Mouse (Mus musculus): ENCODE data around the gene Krt12. TPM values are rescaled to one million over a fixed set of nuclear protein-coding genes. Genes with fewer than 3 reads are reported as not detected.

Krt12 gene
- polyA plus RNA-seq, 1 experiment from 2014 or later, result not detected

GRCm38 (mm10) chr11:99448769-99449168 is 26.7 kb upstream of the Krt12 start:
- ATAC-seq (ENCODE audit: low FRiP score), result no peak
- no peaks in the 10 kb centered on the region for H3K36me3 ChIP-seq (ENCODE audit: control insufficient read depth, insufficient read depth, low read length)

DNA sequence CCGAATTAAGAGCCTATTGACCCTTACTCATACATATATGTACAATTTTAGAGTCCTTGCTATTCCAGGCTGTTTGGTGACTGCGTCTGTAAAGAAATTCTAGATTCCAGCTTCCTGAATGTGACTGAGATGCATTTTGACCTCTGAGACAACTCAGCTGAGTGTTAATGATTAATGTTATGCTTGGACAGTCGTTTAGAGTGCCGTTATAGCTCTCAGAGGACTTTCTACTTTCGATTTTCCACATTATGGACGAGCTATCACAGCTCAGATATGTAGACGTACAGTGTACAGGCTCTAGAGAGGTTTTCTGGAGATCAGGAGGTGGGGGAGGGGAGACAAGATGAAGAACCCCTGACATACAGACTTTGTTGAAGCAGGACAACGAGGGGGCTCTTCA is 19.2 kb upstream of the Krt12 start:
- DNase-seq (ENCODE audit: low spot score, missing footprints) (no peak), ATAC-seq (ENCODE audit: low FRiP score) (no peak)
- Histone ChIP-seq H3K4me1 (ENCODE audit: control insufficient read depth, insufficient read depth, low read length) (no peaks in the 10 kb centered on the region), H3K36me3 (ENCODE audit: control insufficient read depth, insufficient read depth, low read length) (no peaks in the 10 kb centered on the region), H3K9me3 (ENCODE audit: control insufficient read depth, low read length) (no peaks in the 10 kb centered on the region), H3K27ac (ENCODE audit: low read depth, low read length) (no peak overlapping the region), H3K4me2 (no peak overlapping the region), H3K27me3 (ENCODE audit: control insufficient read depth, insufficient read depth, low read length) (no peaks in the 10 kb centered on the region), H3K9ac (ENCODE audit: low read length) (no peak overlapping the region), H3K4me3 (ENCODE audit: low read depth, low read length) (no peak overlapping the region)
- WGBS, result 77% methylated on average over 8 of the region's 8 CpGs

More at GRCm38 (mm10) chr11:99448769-99449168, 26.7 kb upstream of the Krt12 start:
- Histone ChIP-seq H3K9ac (ENCODE audit: low read length) (no peak overlapping the region), H3K27ac (ENCODE audit: low read depth, low read length) (no peak overlapping the region), H3K9me3 (ENCODE audit: control insufficient read depth, low read length) (no peaks in the 10 kb centered on the region), H3K4me1 (ENCODE audit: control insufficient read depth, insufficient read depth, low read length) (no peaks in the 10 kb centered on the region), H3K4me3 (ENCODE audit: low read depth, low read length) (no peak overlapping the region), H3K27me3 (ENCODE audit: control insufficient read depth, insufficient read depth, low read length) (no peaks in the 10 kb centered on the region), H3K4me2 (no peak overlapping the region)
- no peak for DNase-seq (ENCODE audit: low spot score, missing footprints)
- WGBS, result 73% methylated on average over 2 of the region's 2 CpGs

GRCm38 (mm10) chr11:99439465-99439864 is 17.4 kb upstream of the Krt12 start:
- Histone ChIP-seq H3K36me3 (ENCODE audit: control insufficient read depth, insufficient read depth, low read length) (no peaks in the 10 kb centered on the region), H3K4me3 (ENCODE audit: low read depth, low read length) (no peak overlapping the region), H3K27ac (ENCODE audit: low read depth, low read length) (no peak overlapping the region), H3K9me3 (ENCODE audit: control insufficient read depth, low read length) (no peaks in the 10 kb centered on the region), H3K9ac (ENCODE audit: low read length) (no peak overlapping the region), H3K27me3 (ENCODE audit: control insufficient read depth, insufficient read depth, low read length) (no peaks in the 10 kb centered on the region), H3K4me1 (ENCODE audit: control insufficient read depth, insufficient read depth, low read length) (no peaks in the 10 kb centered on the region), H3K4me2 (no peak overlapping the region)
- ATAC-seq (ENCODE audit: low FRiP score), result no peak
- DNase-seq (ENCODE audit: low spot score, missing footprints), result no peak
- 67% methylated on average over 10 of the region's 10 CpGs for WGBS

DNA sequence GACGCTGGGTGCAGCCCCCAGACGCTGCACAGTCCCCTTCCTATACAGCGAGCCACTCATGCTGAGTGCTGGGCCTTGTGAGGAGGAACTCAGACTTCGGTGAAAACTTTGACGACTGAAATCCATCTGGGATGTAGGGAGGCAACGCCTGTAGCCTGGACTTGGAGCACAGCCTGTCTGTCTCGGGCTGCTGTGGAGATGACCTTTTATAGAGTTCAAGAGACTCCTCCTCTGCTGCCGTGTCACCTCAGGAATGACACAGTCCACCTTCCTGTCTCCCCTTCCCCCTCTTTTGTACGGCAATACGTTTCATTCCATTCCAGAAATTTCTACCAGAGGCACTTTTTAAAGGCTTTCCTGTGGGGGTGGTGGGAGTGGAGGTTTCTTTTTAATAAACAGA is 15.9 kb upstream of the Krt12 start, which contains the start of gene Krt20:
Krt20 (minus strand) TSS at position 179 of the 400 bp plus-strand sequence.
- Histone ChIP-seq H3K9me3 (ENCODE audit: control insufficient read depth, low read length) (no peaks in the 10 kb centered on the region), H3K4me3 (ENCODE audit: low read depth, low read length) (no peak within 1 kb of the TSS), H3K4me1 (ENCODE audit: control insufficient read depth, insufficient read depth, low read length) (no peaks in the 10 kb centered on the region), H3K27me3 (ENCODE audit: control insufficient read depth, insufficient read depth, low read length) (no peaks in the 10 kb centered on the region), H3K9ac (ENCODE audit: low read length) (no peak within 1 kb of the TSS), H3K36me3 (ENCODE audit: control insufficient read depth, insufficient read depth, low read length) (no peaks in the 10 kb centered on the region), H3K27ac (ENCODE audit: low read depth, low read length) (no peak within 1 kb of the TSS), H3K4me2 (no peak within 1 kb of the TSS)
- WGBS, result 64% methylated on average over 10 of the region's 10 CpGs
- no peak for ATAC-seq (ENCODE audit: low FRiP score)
- no peak for DNase-seq (ENCODE audit: low spot score, missing footprints)

DNA sequence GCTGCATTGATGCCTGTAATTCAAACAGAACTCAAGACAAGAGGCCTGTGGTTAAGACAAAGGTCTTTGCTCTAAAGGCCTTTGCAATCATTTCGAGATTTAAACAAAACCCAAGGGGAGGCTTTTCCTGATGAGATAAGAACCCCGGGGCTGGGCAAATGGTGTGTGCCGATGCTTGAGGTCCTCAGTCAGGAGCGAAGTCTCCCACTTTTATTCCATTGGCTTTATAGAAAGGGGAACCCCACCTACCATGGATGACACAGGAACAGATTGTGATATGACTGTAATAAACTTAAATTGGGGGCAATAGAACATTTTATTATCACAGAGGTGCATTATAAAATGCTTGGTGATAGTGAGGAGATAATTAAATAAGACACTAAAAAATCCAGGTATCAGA is 14.6 kb upstream of the Krt12 start:
- Histone ChIP-seq H3K27me3 (ENCODE audit: control insufficient read depth, insufficient read depth, low read length) (no peaks in the 10 kb centered on the region), H3K36me3 (ENCODE audit: control insufficient read depth, insufficient read depth, low read length) (no peaks in the 10 kb centered on the region), H3K27ac (ENCODE audit: low read depth, low read length) (no peak overlapping the region), H3K4me1 (ENCODE audit: control insufficient read depth, insufficient read depth, low read length) (no peaks in the 10 kb centered on the region), H3K9me3 (ENCODE audit: control insufficient read depth, low read length) (no peaks in the 10 kb centered on the region), H3K4me2 (no peak overlapping the region), H3K4me3 (ENCODE audit: low read depth, low read length) (no peak overlapping the region), H3K9ac (ENCODE audit: low read length) (no peak overlapping the region)
- 66% methylated on average over 4 of the region's 4 CpGs for WGBS
- no peak for DNase-seq (ENCODE audit: low spot score, missing footprints)
- no peak for ATAC-seq (ENCODE audit: low FRiP score)

DNA sequence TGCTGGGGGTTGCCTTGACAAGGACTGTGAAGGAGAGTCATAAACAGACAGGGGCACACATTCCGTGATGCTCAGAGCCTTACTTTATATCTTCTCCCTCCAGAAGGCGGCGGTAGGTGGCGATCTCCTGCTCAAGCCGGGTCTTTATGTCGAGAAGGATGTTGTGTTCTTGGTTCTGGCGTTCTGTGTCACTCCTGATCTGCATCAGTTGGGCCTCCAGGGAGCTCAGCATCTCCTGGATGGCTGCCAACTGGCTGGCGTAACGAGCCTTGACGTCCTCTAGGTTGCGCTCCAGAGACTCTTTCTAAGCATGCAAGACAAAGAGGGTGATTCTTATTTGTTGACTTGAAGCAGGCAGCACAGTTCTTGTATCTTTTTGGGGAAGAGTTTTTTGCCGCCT is 8.6 kb upstream of the Krt12 start:
- WGBS, result 59% methylated on average over 12 of the region's 12 CpGs
- no peak for DNase-seq (ENCODE audit: low spot score, missing footprints)

DNA sequence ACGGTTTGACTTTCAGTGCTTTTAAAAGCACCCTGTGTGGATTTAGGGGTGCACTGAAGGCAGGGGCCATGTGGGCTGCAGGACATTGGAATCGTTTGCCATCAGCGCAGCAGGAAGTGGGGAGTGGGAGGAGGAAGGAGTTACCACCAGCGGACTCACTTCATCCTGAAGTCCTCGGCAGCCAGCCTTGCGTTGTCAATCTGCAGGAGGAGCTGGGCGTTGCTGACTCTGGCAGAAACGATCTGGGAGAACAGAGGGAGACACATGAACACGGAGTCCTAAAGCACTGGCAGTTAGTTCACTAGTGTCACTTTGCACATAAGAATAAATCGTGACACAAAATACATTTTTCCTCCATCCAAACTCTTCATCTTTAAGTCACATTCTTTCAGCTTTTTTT is 1.5 kb downstream of the Krt12 start:
- Histone ChIP-seq H3K9ac (ENCODE audit: low read length) (no peak overlapping the region), H3K27me3 (ENCODE audit: control insufficient read depth, insufficient read depth, low read length) (no peaks in the 10 kb centered on the region), H3K4me3 (ENCODE audit: low read depth, low read length) (no peak overlapping the region), H3K36me3 (ENCODE audit: control insufficient read depth, insufficient read depth, low read length) (no peaks in the 10 kb centered on the region), H3K4me1 (ENCODE audit: control insufficient read depth, insufficient read depth, low read length) (no peaks in the 10 kb centered on the region), H3K27ac (ENCODE audit: low read depth, low read length) (no peak overlapping the region), H3K4me2 (no peak overlapping the region), H3K9me3 (ENCODE audit: control insufficient read depth, low read length) (no peaks in the 10 kb centered on the region)
- 65% methylated on average over 10 of the region's 10 CpGs for WGBS
- ATAC-seq (ENCODE audit: low FRiP score) (no peak), DNase-seq (ENCODE audit: low spot score, missing footprints) (no peak)

More for the DNA sequence above, 8.6 kb upstream of the Krt12 start:
- Histone ChIP-seq H3K4me3 (ENCODE audit: low read depth, low read length) (no peak overlapping the region), H3K36me3 (ENCODE audit: control insufficient read depth, insufficient read depth, low read length) (no peaks in the 10 kb centered on the region), H3K27me3 (ENCODE audit: control insufficient read depth, insufficient read depth, low read length) (no peaks in the 10 kb centered on the region), H3K27ac (ENCODE audit: low read depth, low read length) (no peak overlapping the region), H3K4me2 (no peak overlapping the region), H3K9me3 (ENCODE audit: control insufficient read depth, low read length) (no peaks in the 10 kb centered on the region), H3K4me1 (ENCODE audit: control insufficient read depth, insufficient read depth, low read length) (no peaks in the 10 kb centered on the region; the same call in 1 of the 2 replicates), H3K9ac (ENCODE audit: low read length) (no peak overlapping the region)
- ATAC-seq (ENCODE audit: low FRiP score), result no peak

GRCm38 (mm10) chr11:99417819-99418218 is 4.2 kb downstream of the Krt12 start:
- H3K4me3 ChIP-seq (ENCODE audit: low read depth, low read length), result no peak overlapping the region
- no peaks in the 10 kb centered on the region for H3K9me3 ChIP-seq (ENCODE audit: control insufficient read depth, low read length)
- no peak overlapping the region for H3K27ac ChIP-seq (ENCODE audit: low read depth, low read length)
- DNase-seq (ENCODE audit: low spot score, missing footprints), result no peak
- 70% methylated on average over 16 of the region's 16 CpGs for WGBS
- no peak overlapping the region for H3K4me2 ChIP-seq
- no peaks in the 10 kb centered on the region for H3K36me3 ChIP-seq (ENCODE audit: control insufficient read depth, insufficient read depth, low read length)
- no peak overlapping the region for H3K9ac ChIP-seq (ENCODE audit: low read length)
- no peaks in the 10 kb centered on the region for H3K4me1 ChIP-seq (ENCODE audit: control insufficient read depth, insufficient read depth, low read length)
- ATAC-seq (ENCODE audit: low FRiP score), result no peak
- no peaks in the 10 kb centered on the region for H3K27me3 ChIP-seq (ENCODE audit: control insufficient read depth, insufficient read depth, low read length)

GRCm38 (mm10) chr11:99416902-99417301 is 5.2 kb downstream of the Krt12 start:
- Histone ChIP-seq H3K9ac (ENCODE audit: low read length) (no peak overlapping the region), H3K4me3 (ENCODE audit: low read depth, low read length) (no peak overlapping the region), H3K27me3 (ENCODE audit: control insufficient read depth, insufficient read depth, low read length) (no peaks in the 10 kb centered on the region), H3K36me3 (ENCODE audit: control insufficient read depth, insufficient read depth, low read length) (no peaks in the 10 kb centered on the region), H3K4me2 (no peak overlapping the region), H3K27ac (ENCODE audit: low read depth, low read length) (no peak overlapping the region), H3K4me1 (ENCODE audit: control insufficient read depth, insufficient read depth, low read length) (no peaks in the 10 kb centered on the region), H3K9me3 (ENCODE audit: control insufficient read depth, low read length) (no peaks in the 10 kb centered on the region)
- ATAC-seq (ENCODE audit: low FRiP score), result no peak
- no peak for DNase-seq (ENCODE audit: low spot score, missing footprints)
- WGBS, result 85% methylated on average over 13 of the region's 13 CpGs

Data from midbrain, embryonic 11.5 days (tissue).